Mouse (Mus musculus) midbrain, embryonic 14.5 days (tissue): ENCODE data around the gene Echdc3. TPM values are rescaled to one million over a fixed set of nuclear protein-coding genes. Genes with fewer than 3 reads are reported as not detected.

Source experiments
- ATAC-seq: fragments of 200-750 bp; cut with Nextera tagmentation; 2 replicates; pipeline ENCODE4 v1.8.0; 2017; ENCODE audit warnings: moderate number of reproducible peaks, moderate library complexity; ENCODE audit not compliant: low FRiP score, low TSS enrichment
- DNase-seq: peaks from one replicate; pipeline ENCODE4 v3.0.0-alpha.2; 2015
- H3K27ac ChIP-seq: fragments of 300-500 bp; sonication (generic); replicated peaks from 2 replicates; pipeline ENCODE4 v1.5.1; 2014; ENCODE audit warnings: mild to moderate bottlenecking, low read depth, low read length, moderate library complexity
- H3K27me3 ChIP-seq: fragments of 300-500 bp; sonication (generic); 2 replicates; pipeline ENCODE4 v1.6.1; 2014; ENCODE audit warnings: low read length, control low read depth, mixed read lengths; ENCODE audit not compliant: control insufficient read depth, insufficient read depth
- H3K36me3 ChIP-seq: fragments of 300-500 bp; sonication (generic); 2 replicates; pipeline ENCODE4 v1.6.1; 2014; ENCODE audit warnings: low read length, control low read depth; ENCODE audit not compliant: control insufficient read depth, insufficient read depth
- H3K4me1 ChIP-seq: fragments of 300-500 bp; sonication (generic); 2 replicates; pipeline ENCODE4 v1.6.1; 2014; ENCODE audit warnings: mild to moderate bottlenecking, antibody characterized with exemption, low read length, control low read depth; ENCODE audit not compliant: control insufficient read depth, insufficient read depth
- H3K4me2 ChIP-seq: fragments of 300-500 bp; sonication (generic); 2 replicates; pipeline ENCODE4 v1.6.1; 2014; ENCODE audit warnings: mild to moderate bottlenecking, low read length, moderate library complexity
- H3K4me3 ChIP-seq: fragments of 300-500 bp; sonication (generic); replicated peaks from 2 replicates; pipeline ENCODE4 v1.5.1; 2014; ENCODE audit warnings: low read depth, low read length
- H3K9ac ChIP-seq: fragments of 300-500 bp; sonication (generic); replicated peaks from 2 replicates; pipeline ENCODE4 v1.6.1; 2014; ENCODE audit warnings: mild to moderate bottlenecking, low read length, moderate library complexity
- H3K9me3 ChIP-seq: fragments of 300-500 bp; sonication (generic); 2 replicates; pipeline ENCODE4 v1.6.1; 2016; ENCODE audit warnings: low read length, control low read depth, mixed read lengths; ENCODE audit not compliant: control insufficient read depth
- WGBS: fragments of 180-500 bp; shearing (Covaris S2); extraction: QIAGEN DNeasy Blood & Tissue Kit; methylation state at CpG from one replicate; pipeline ENCODE4 v1.1.7; 2014; 5-methylcytosine and 5-hydroxymethylcytosine counted together
- polyA plus RNA-seq: library from polyadenylated mRNA; unstranded; fragments of >200 nt; fragmentation: Nextera tagmentation; extraction: Ambion mirVana; gene quantifications from 2 replicates; pipeline ENCODE4 v1.2.1, GENCODE M21; 2014

Gene Echdc3
- polyA plus RNA-seq, 1 experiment from 2014 or later: 0.70 TPM

GRCm38 (mm10) chr2:6232755-6233154 lies 19.9 kb upstream of the Echdc3 start:
- H3K4me2 ChIP-seq: no peak overlapping the region
- DNase-seq (no peak), ATAC-seq (no peak)
- no peaks in the 10 kb centered on the region for H3K4me1 ChIP-seq
- WGBS: 83% methylated on average over 7 of the region's 7 CpGs
- H3K27me3 ChIP-seq: no peaks in the 10 kb centered on the region
- H3K9me3 ChIP-seq: no peaks in the 10 kb centered on the region
- H3K9ac ChIP-seq: no peak overlapping the region
- H3K27ac ChIP-seq: no peak overlapping the region
- no peaks in the 10 kb centered on the region for H3K36me3 ChIP-seq
- H3K4me3 ChIP-seq: no peak overlapping the region

GRCm38 (mm10) chr2:6230865-6231264 lies 18.0 kb upstream of the Echdc3 start:
- ATAC-seq (no peak), DNase-seq (no peak)
- Histone ChIP-seq H3K9me3 (no peaks in the 10 kb centered on the region), H3K4me3 (no peak overlapping the region), H3K36me3 (no peaks in the 10 kb centered on the region), H3K27me3 (no peaks in the 10 kb centered on the region), H3K4me1 (no peaks in the 10 kb centered on the region), H3K9ac (no peak overlapping the region), H3K27ac (no peak overlapping the region), H3K4me2 (no peak overlapping the region)
- 83% methylated on average over 6 of the region's 6 CpGs for WGBS

GRCm38 (mm10) chr2:6229597-6230290 lies 16.9 kb upstream of the Echdc3 start:
- no peak overlapping the region for H3K9ac ChIP-seq
- no peaks in the 10 kb centered on the region for H3K9me3 ChIP-seq
- H3K36me3 ChIP-seq: no peaks in the 10 kb centered on the region
- no peaks in the 10 kb centered on the region for H3K4me1 ChIP-seq
- H3K4me3 ChIP-seq: no peak overlapping the region
- 77% methylated on average over 5 of the region's 5 CpGs for WGBS
- H3K27ac ChIP-seq: no peak overlapping the region
- no peak for ATAC-seq
- DNase-seq: no peak
- H3K27me3 ChIP-seq: no peaks in the 10 kb centered on the region
- H3K4me2 ChIP-seq: no peak overlapping the region

- H3K36me3 ChIP-seq: no peaks in the 10 kb centered on the region
These were observed 14.2 kb upstream of the Echdc3 start for GRCm38 (mm10) chr2:6227059-6227445.

DNA sequence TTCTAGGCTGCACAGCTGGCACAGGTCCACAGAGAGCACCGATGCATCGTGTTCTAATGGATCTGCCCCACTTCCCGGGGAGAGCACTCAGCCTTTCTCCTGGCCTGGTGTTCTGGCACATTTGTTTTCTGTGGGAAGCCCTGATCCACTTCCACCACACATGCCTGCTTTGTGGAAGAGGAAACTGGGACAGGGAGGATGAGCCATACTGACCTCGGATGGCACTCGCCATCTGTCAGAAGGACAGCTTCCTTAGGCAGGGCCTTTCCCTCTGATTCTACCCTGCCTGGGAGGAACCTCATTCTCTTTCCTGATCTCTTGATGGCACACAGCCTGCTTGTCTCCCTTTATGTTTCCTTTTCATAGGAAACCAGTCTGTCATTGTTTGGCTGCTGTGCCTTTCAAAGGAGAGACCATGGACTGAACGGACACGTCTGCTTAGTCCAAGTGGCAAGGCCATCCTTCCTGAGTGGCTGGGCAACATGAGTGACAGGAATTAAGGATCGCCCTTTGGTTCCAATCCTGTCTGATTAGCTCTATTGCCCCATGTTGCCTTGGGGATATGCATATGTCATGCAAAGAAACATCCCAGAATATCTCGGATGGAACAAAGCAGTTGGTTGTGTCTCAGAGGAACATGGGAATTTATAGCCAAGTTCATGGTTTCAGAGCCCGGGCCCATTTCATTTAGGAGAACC lies 13.7 kb upstream of the Echdc3 start:
- no peak for ATAC-seq
- WGBS: 52% methylated on average over 10 of the region's 10 CpGs
- no peak overlapping the region for H3K27ac ChIP-seq

More at GRCm38 (mm10) chr2:6227059-6227445, 14.2 kb upstream of the Echdc3 start:
- 79% methylated on average over 7 of the region's 7 CpGs for WGBS
- Histone ChIP-seq H3K4me3 (no peak overlapping the region), H3K9ac (no peak overlapping the region), H3K27ac (no peak overlapping the region), H3K9me3 (no peaks in the 10 kb centered on the region), H3K27me3 (no peaks in the 10 kb centered on the region), H3K4me1 (no peaks in the 10 kb centered on the region), H3K4me2 (no peak overlapping the region)
- ATAC-seq (no peak), DNase-seq (no peak)

GRCm38 (mm10) chr2:6220141-6220805 lies 7.4 kb upstream of the Echdc3 start:
- Histone ChIP-seq H3K9ac (no peak overlapping the region), H3K27ac (no peak overlapping the region), H3K4me3 (no peak overlapping the region), H3K9me3 (no peaks in the 10 kb centered on the region), H3K36me3 (no peaks in the 10 kb centered on the region), H3K4me1 (no peaks in the 10 kb centered on the region), H3K27me3 (no peaks in the 10 kb centered on the region), H3K4me2 (no peak overlapping the region)
- peak; percentile 73 for ATAC-seq
- 10% methylated on average over 4 of the region's 4 CpGs for WGBS
- DNase-seq: peak; percentile 86

More for the DNA sequence above, 13.7 kb upstream of the Echdc3 start:
- Histone ChIP-seq H3K4me3 (no peak overlapping the region), H3K9ac (no peak overlapping the region), H3K36me3 (no peaks in the 10 kb centered on the region), H3K9me3 (no peaks in the 10 kb centered on the region), H3K27me3 (no peaks in the 10 kb centered on the region), H3K4me2 (no peak overlapping the region), H3K4me1 (no peaks in the 10 kb centered on the region)
- no peak for DNase-seq

DNA sequence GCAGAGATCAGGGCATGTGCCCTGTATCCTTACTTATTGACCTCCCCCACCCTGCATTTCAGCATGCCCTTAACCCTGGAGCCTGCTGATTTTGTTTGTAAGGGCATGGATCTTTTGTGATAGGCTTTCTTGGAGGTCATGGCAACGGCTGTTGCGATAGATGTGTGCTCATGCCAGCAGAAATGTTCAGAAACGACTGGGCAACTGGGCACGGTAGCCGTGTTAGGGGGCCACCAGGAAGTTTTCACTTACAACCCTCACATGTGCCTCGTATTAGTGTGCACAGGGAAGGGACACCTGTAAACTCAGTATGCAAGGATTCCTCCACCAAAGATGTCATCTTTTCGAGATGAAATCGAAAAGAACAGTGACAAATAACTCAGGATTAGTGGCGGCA lies 508 bp downstream of the Echdc3 start:
- H3K9me3 ChIP-seq: no peaks in the 10 kb centered on the region
- H3K9ac ChIP-seq: peak overlapping the region; percentile 49; the same call in 1 of the 2 replicates
- no peaks in the 10 kb centered on the region for H3K36me3 ChIP-seq
- DNase-seq: no peak
- H3K4me3 ChIP-seq: peak overlapping the region; percentile 31
- WGBS: 30% methylated on average over 9 of the region's 9 CpGs
- H3K27me3 ChIP-seq: no peaks in the 10 kb centered on the region
- H3K27ac ChIP-seq: 0 out of 2 replicates have a peak overlapping the region, but pooled peaks have one; percentile 64
- peak; percentile 9; the same call in 1 of the 2 replicates for ATAC-seq
- peaks cover 16% of the 10 kb centered on the region for H3K4me1 ChIP-seq
- peak overlapping the region; percentile 55 for H3K4me2 ChIP-seq

- Histone ChIP-seq H3K9ac (no peak overlapping the region), H3K9me3 (no peaks in the 10 kb centered on the region), H3K4me1 (peaks cover 16% of the 10 kb centered on the region), H3K4me3 (no peak overlapping the region), H3K4me2 (no peak overlapping the region), H3K27me3 (no peaks in the 10 kb centered on the region), H3K27ac (no peak overlapping the region), H3K36me3 (no peaks in the 10 kb centered on the region)
- DNase-seq (no peak), ATAC-seq (no peak)
- WGBS: 80% methylated on average over 6 of the region's 6 CpGs
These were observed 2.0 kb downstream of the Echdc3 start for GRCm38 (mm10) chr2:6210840-6211239.
